Mouse (Mus musculus): Measurements from ENCODE around the gene Ncor2. TPM values are rescaled to one million over a fixed set of nuclear protein-coding genes. Genes with fewer than 3 reads are reported as not detected.

The Ncor2 gene
- polyA plus RNA-seq, 1 experiment from 2014 or later, result 17.0 TPM

GRCm38 (mm10) chr5:125056331-125056695, 122.7 kb downstream of the Ncor2 start:
- Histone ChIP-seq H3K9ac (peak overlapping the region; percentile 79; the same call in 1 of the 2 replicates), H3K4me3 (peak overlapping the region; percentile 45; the same call in 1 of the 2 replicates)

GRCm38 (mm10) chr5:125055901-125056300, 123.1 kb downstream of the Ncor2 start:
- 71% methylated on average over 8 of the region's 8 CpGs for WGBS
- Histone ChIP-seq H3K9me3 (no peaks in the 10 kb centered on the region), H3K27ac (replicated peaks) (no peak overlapping the region), H3K4me1 (peaks cover 94% of the 10 kb centered on the region), H3K4me3 (no peak overlapping the region), H3K4me2 (peak overlapping the region; percentile 69; the same call in 1 of the 2 replicates), H3K9ac (peak overlapping the region; percentile 79; the same call in 1 of the 2 replicates), H3K27me3 (replicated peaks) (no peaks in the 10 kb centered on the region), H3K36me3 (peaks cover 31% of the 10 kb centered on the region)
- ATAC-seq (ENCODE audit: extremely low read depth, insufficient number of reproducible peaks, low FRiP score, low TSS enrichment), result no peak

More at GRCm38 (mm10) chr5:125056331-125056695, 122.7 kb downstream of the Ncor2 start:
- Histone ChIP-seq H3K27ac (replicated peaks) (peak overlapping the region; percentile 60), H3K27me3 (replicated peaks) (no peaks in the 10 kb centered on the region), H3K4me2 (peak overlapping the region; percentile 69), H3K36me3 (peaks cover 28% of the 10 kb centered on the region), H3K4me1 (peaks cover 93% of the 10 kb centered on the region), H3K9me3 (no peaks in the 10 kb centered on the region)
- ATAC-seq (ENCODE audit: extremely low read depth, insufficient number of reproducible peaks, low FRiP score, low TSS enrichment), result no peak
- 44% methylated on average over 6 of the region's 6 CpGs for WGBS

- Histone ChIP-seq H3K4me3 (no peak overlapping the region), H3K4me1 (peaks cover 94% of the 10 kb centered on the region), H3K27ac (replicated peaks) (peak overlapping the region; percentile 79; the same call in 1 of the 2 replicates), H3K36me3 (peaks cover 53% of the 10 kb centered on the region), H3K9me3 (no peaks in the 10 kb centered on the region), H3K9ac (peak overlapping the region; percentile 55), H3K4me2 (peak overlapping the region; percentile 1; the same call in 1 of the 2 replicates), H3K27me3 (replicated peaks) (no peaks in the 10 kb centered on the region)
- WGBS, result 48% methylated on average over 7 of the region's 7 CpGs
- ATAC-seq (ENCODE audit: extremely low read depth, insufficient number of reproducible peaks, low FRiP score, low TSS enrichment), result no peak
These were observed 125.4 kb downstream of the Ncor2 start for GRCm38 (mm10) chr5:125053661-125054060.

- ATAC-seq (ENCODE audit: extremely low read depth, insufficient number of reproducible peaks, low FRiP score, low TSS enrichment), result peak; percentile 32; the same call in 1 of the 2 replicates
- Histone ChIP-seq H3K9ac (peak overlapping the region; percentile 55), H3K36me3 (peaks cover 61% of the 10 kb centered on the region), H3K4me1 (peaks cover 85% of the 10 kb centered on the region), H3K9me3 (no peaks in the 10 kb centered on the region), H3K4me3 (no peak overlapping the region), H3K27me3 (replicated peaks) (no peaks in the 10 kb centered on the region), H3K4me2 (peak overlapping the region; percentile 1; the same call in 1 of the 2 replicates), H3K27ac (replicated peaks) (peak overlapping the region; percentile 79)
- WGBS, result 56% methylated on average over 23 of the region's 23 CpGs
These were observed 126.2 kb downstream of the Ncor2 start for GRCm38 (mm10) chr5:125052603-125053488.

- H3K9ac ChIP-seq, result peak overlapping the region; percentile 24; the same call in 1 of the 2 replicates
- peaks cover 67% of the 10 kb centered on the region for H3K36me3 ChIP-seq
- no peak overlapping the region for H3K4me2 ChIP-seq
- H3K4me1 ChIP-seq, result peaks cover 79% of the 10 kb centered on the region
- 0 out of 2 replicates have a peak, but pooled peaks have one; percentile 14 for ATAC-seq (ENCODE audit: extremely low read depth, insufficient number of reproducible peaks, low FRiP score, low TSS enrichment)
- no peak overlapping the region for H3K4me3 ChIP-seq
- no peaks in the 10 kb centered on the region for H3K27me3 ChIP-seq (replicated peaks)
- peak overlapping the region; percentile 79 for H3K27ac ChIP-seq (replicated peaks)
- no peaks in the 10 kb centered on the region for H3K9me3 ChIP-seq
- WGBS, result 35% methylated on average over 10 of the region's 10 CpGs
These were observed 126.8 kb downstream of the Ncor2 start for GRCm38 (mm10) chr5:125052237-125052602.

GRCm38 (mm10) chr5:125049481-125049880, 129.5 kb downstream of the Ncor2 start:
- Histone ChIP-seq H3K4me3 (no peak overlapping the region), H3K4me1 (peaks cover 65% of the 10 kb centered on the region), H3K36me3 (peaks cover 83% of the 10 kb centered on the region), H3K9ac (no peak overlapping the region), H3K27ac (replicated peaks) (no peak overlapping the region), H3K4me2 (no peak overlapping the region), H3K9me3 (no peaks in the 10 kb centered on the region), H3K27me3 (replicated peaks) (no peaks in the 10 kb centered on the region)
- 67% methylated on average over 4 of the region's 4 CpGs for WGBS
- no peak for ATAC-seq (ENCODE audit: extremely low read depth, insufficient number of reproducible peaks, low FRiP score, low TSS enrichment)

- Histone ChIP-seq H3K36me3 (peaks cover 98% of the 10 kb centered on the region), H3K27ac (replicated peaks) (0 out of 2 replicates have a peak overlapping the region, but pooled peaks have one; percentile 24), H3K27me3 (replicated peaks) (no peaks in the 10 kb centered on the region), H3K4me2 (no peak overlapping the region), H3K9ac (peak overlapping the region; percentile 47), H3K4me3 (no peak overlapping the region), H3K9me3 (no peaks in the 10 kb centered on the region), H3K4me1 (peaks cover 38% of the 10 kb centered on the region)
- no peak for ATAC-seq (ENCODE audit: extremely low read depth, insufficient number of reproducible peaks, low FRiP score, low TSS enrichment)
- 59% methylated on average over 5 of the region's 5 CpGs for WGBS
These were observed 132.6 kb downstream of the Ncor2 start for GRCm38 (mm10) chr5:125046436-125046835.

- Histone ChIP-seq H3K4me2 (no peak overlapping the region), H3K36me3 (peaks cover 93% of the 10 kb centered on the region), H3K27ac (replicated peaks) (no peak overlapping the region), H3K27me3 (replicated peaks) (no peaks in the 10 kb centered on the region), H3K9me3 (no peaks in the 10 kb centered on the region), H3K4me1 (peaks cover 38% of the 10 kb centered on the region), H3K9ac (no peak overlapping the region), H3K4me3 (no peak overlapping the region)
- WGBS, result 69% methylated on average over 5 of the region's 5 CpGs
- ATAC-seq (ENCODE audit: extremely low read depth, insufficient number of reproducible peaks, low FRiP score, low TSS enrichment), result no peak
These were observed 133.8 kb downstream of the Ncor2 start for GRCm38 (mm10) chr5:125045202-125045601.

- Histone ChIP-seq H3K9ac (no peak overlapping the region), H3K4me2 (no peak overlapping the region), H3K36me3 (peaks cover 93% of the 10 kb centered on the region), H3K27me3 (replicated peaks) (no peaks in the 10 kb centered on the region), H3K4me1 (peaks cover 33% of the 10 kb centered on the region), H3K9me3 (no peaks in the 10 kb centered on the region), H3K27ac (replicated peaks) (no peak overlapping the region), H3K4me3 (no peak overlapping the region)
- no peak for ATAC-seq (ENCODE audit: extremely low read depth, insufficient number of reproducible peaks, low FRiP score, low TSS enrichment)
- WGBS, result 86% methylated on average over 6 of the region's 6 CpGs
These were observed 135.6 kb downstream of the Ncor2 start for GRCm38 (mm10) chr5:125043448-125043847.

- Histone ChIP-seq H3K27ac (replicated peaks) (no peak overlapping the region), H3K4me2 (no peak overlapping the region), H3K4me3 (no peak overlapping the region), H3K4me1 (peaks cover 29% of the 10 kb centered on the region), H3K36me3 (peaks cover 93% of the 10 kb centered on the region), H3K9ac (no peak overlapping the region), H3K9me3 (no peaks in the 10 kb centered on the region), H3K27me3 (replicated peaks) (no peaks in the 10 kb centered on the region)
- no peak for ATAC-seq (ENCODE audit: extremely low read depth, insufficient number of reproducible peaks, low FRiP score, low TSS enrichment)
- 86% methylated on average over 9 of the region's 9 CpGs for WGBS
These were observed 137.4 kb downstream of the Ncor2 start for GRCm38 (mm10) chr5:125041578-125041977.

- Histone ChIP-seq H3K4me3 (no peak overlapping the region), H3K9me3 (no peaks in the 10 kb centered on the region), H3K27ac (replicated peaks) (peak overlapping the region; percentile 25), H3K4me2 (no peak overlapping the region), H3K9ac (no peak overlapping the region), H3K4me1 (peaks cover 20% of the 10 kb centered on the region), H3K36me3 (peaks cover 93% of the 10 kb centered on the region), H3K27me3 (replicated peaks) (no peaks in the 10 kb centered on the region)
- no peak for ATAC-seq (ENCODE audit: extremely low read depth, insufficient number of reproducible peaks, low FRiP score, low TSS enrichment)
- WGBS, result 67% methylated on average over 5 of the region's 5 CpGs
These were observed 138.9 kb downstream of the Ncor2 start for GRCm38 (mm10) chr5:125040128-125040584.
